Mouse (Mus musculus): ENCODE results near the gene Crygb. TPM values are rescaled to one million over a fixed set of nuclear protein-coding genes. Genes with fewer than 3 reads are reported as not detected.

The Crygb gene
- polyA plus RNA-seq, 1 experiment from 2014 or later, result 0.99 TPM

- H3K27ac ChIP-seq, result no peak overlapping the region
- H3K4me3 ChIP-seq (replicated peaks; ENCODE audit: low read length), result no peak overlapping the region
- no peaks in the 10 kb centered on the region for H3K36me3 ChIP-seq (replicated peaks; ENCODE audit: control insufficient read depth, insufficient read depth)
- peak; percentile 94 for DNase-seq (ENCODE audit: low spot score)
- WGBS, result 12% methylated on average over 8 of the region's 8 CpGs
- peak overlapping the region; percentile 36 for H3K4me2 ChIP-seq (replicated peaks)
- H3K9ac ChIP-seq, result no peak overlapping the region
- no peaks in the 10 kb centered on the region for H3K9me3 ChIP-seq (ENCODE audit: control insufficient read depth, low read length)
- H3K27me3 ChIP-seq (ENCODE audit: control insufficient read depth, insufficient read depth, low read length), result no peaks in the 10 kb centered on the region
- peak; percentile 79; the same call in 1 of the 2 replicates for ATAC-seq (ENCODE audit: low FRiP score)
- no peaks in the 10 kb centered on the region for H3K4me1 ChIP-seq (replicated peaks; ENCODE audit: control insufficient read depth, insufficient read depth, low read length)
These were observed 30.1 kb upstream of the Crygb start for GRCm38 (mm10) chr1:65112031-65112806.

GRCm38 (mm10) chr1:65109756-65110435 lies 27.8 kb upstream of the Crygb start:
- Histone ChIP-seq H3K9me3 (ENCODE audit: control insufficient read depth, low read length) (no peaks in the 10 kb centered on the region), H3K36me3 (replicated peaks; ENCODE audit: control insufficient read depth, insufficient read depth) (no peaks in the 10 kb centered on the region), H3K27me3 (ENCODE audit: control insufficient read depth, insufficient read depth, low read length) (no peaks in the 10 kb centered on the region), H3K27ac (no peak overlapping the region), H3K4me2 (replicated peaks) (no peak overlapping the region), H3K4me3 (replicated peaks; ENCODE audit: low read length) (no peak overlapping the region), H3K9ac (no peak overlapping the region), H3K4me1 (replicated peaks; ENCODE audit: control insufficient read depth, insufficient read depth, low read length) (no peaks in the 10 kb centered on the region)
- DNase-seq (ENCODE audit: low spot score) (no peak), ATAC-seq (ENCODE audit: low FRiP score) (no peak)
- 79% methylated on average over 25 of the region's 25 CpGs for WGBS

GRCm38 (mm10) chr1:65109196-65109595 lies 27.1 kb upstream of the Crygb start:
- no peak for DNase-seq (ENCODE audit: low spot score)
- Histone ChIP-seq H3K36me3 (replicated peaks; ENCODE audit: control insufficient read depth, insufficient read depth) (no peaks in the 10 kb centered on the region), H3K9me3 (ENCODE audit: control insufficient read depth, low read length) (no peaks in the 10 kb centered on the region)

GRCm38 (mm10) chr1:65107654-65108279 lies 25.7 kb upstream of the Crygb start:
- 86% methylated on average over 10 of the region's 10 CpGs for WGBS
- Histone ChIP-seq H3K27me3 (ENCODE audit: control insufficient read depth, insufficient read depth, low read length) (no peaks in the 10 kb centered on the region), H3K27ac (no peak overlapping the region), H3K9me3 (ENCODE audit: control insufficient read depth, low read length) (no peaks in the 10 kb centered on the region), H3K4me1 (replicated peaks; ENCODE audit: control insufficient read depth, insufficient read depth, low read length) (no peaks in the 10 kb centered on the region), H3K9ac (no peak overlapping the region), H3K4me2 (replicated peaks) (no peak overlapping the region), H3K4me3 (replicated peaks; ENCODE audit: low read length) (no peak overlapping the region), H3K36me3 (replicated peaks; ENCODE audit: control insufficient read depth, insufficient read depth) (no peaks in the 10 kb centered on the region)
- ATAC-seq (ENCODE audit: low FRiP score) (no peak), DNase-seq (ENCODE audit: low spot score) (no peak)

More at GRCm38 (mm10) chr1:65109196-65109595, 27.1 kb upstream of the Crygb start:
- Histone ChIP-seq H3K4me1 (replicated peaks; ENCODE audit: control insufficient read depth, insufficient read depth, low read length) (no peaks in the 10 kb centered on the region), H3K4me2 (replicated peaks) (no peak overlapping the region), H3K4me3 (replicated peaks; ENCODE audit: low read length) (no peak overlapping the region), H3K9ac (no peak overlapping the region), H3K27ac (no peak overlapping the region), H3K27me3 (ENCODE audit: control insufficient read depth, insufficient read depth, low read length) (no peaks in the 10 kb centered on the region)
- ATAC-seq (ENCODE audit: low FRiP score), result no peak
- WGBS, result 94% methylated on average over 8 of the region's 8 CpGs

- no peaks in the 10 kb centered on the region for H3K27me3 ChIP-seq (ENCODE audit: control insufficient read depth, insufficient read depth, low read length)
- no peak within 1 kb of the TSS for H3K9ac ChIP-seq
- H3K9me3 ChIP-seq (ENCODE audit: control insufficient read depth, low read length), result no peaks in the 10 kb centered on the region
- H3K4me1 ChIP-seq (replicated peaks; ENCODE audit: control insufficient read depth, insufficient read depth, low read length), result no peaks in the 10 kb centered on the region
- no peak within 1 kb of the TSS for H3K27ac ChIP-seq
- 81% methylated on average over 11 of the region's 11 CpGs for WGBS
- DNase-seq (ENCODE audit: low spot score) (no peak), ATAC-seq (ENCODE audit: low FRiP score) (no peak)
- no peak within 1 kb of the TSS for H3K4me3 ChIP-seq (replicated peaks; ENCODE audit: low read length)
- H3K4me2 ChIP-seq (replicated peaks), result no peak within 1 kb of the TSS
- H3K36me3 ChIP-seq (replicated peaks; ENCODE audit: control insufficient read depth, insufficient read depth), result no peaks in the 10 kb centered on the region
These were observed 21.2 kb upstream of the Crygb start, which contains the start of gene Cryga for GRCm38 (mm10) chr1:65103273-65103672. TSS of gene Cryga (minus strand) at chr1:65103373.

- H3K4me3 ChIP-seq (replicated peaks; ENCODE audit: low read length), result no peak overlapping the region
- ATAC-seq (ENCODE audit: low FRiP score), result no peak
- no peaks in the 10 kb centered on the region for H3K27me3 ChIP-seq (ENCODE audit: control insufficient read depth, insufficient read depth, low read length)
- no peaks in the 10 kb centered on the region for H3K4me1 ChIP-seq (replicated peaks; ENCODE audit: control insufficient read depth, insufficient read depth, low read length)
- no peak overlapping the region for H3K27ac ChIP-seq
- no peak for DNase-seq (ENCODE audit: low spot score)
- 91% methylated on average over 3 of the region's 3 CpGs for WGBS
- no peak overlapping the region for H3K4me2 ChIP-seq (replicated peaks)
- H3K36me3 ChIP-seq (replicated peaks; ENCODE audit: control insufficient read depth, insufficient read depth), result no peaks in the 10 kb centered on the region
- no peak overlapping the region for H3K9ac ChIP-seq
- no peaks in the 10 kb centered on the region for H3K9me3 ChIP-seq (ENCODE audit: control insufficient read depth, low read length)
These were observed 14.9 kb upstream of the Crygb start for GRCm38 (mm10) chr1:65096953-65097352.

- no peak for DNase-seq (ENCODE audit: low spot score)
- no peak for ATAC-seq (ENCODE audit: low FRiP score)
- 89% methylated on average over 3 of the region's 3 CpGs for WGBS
These were observed 9.5 kb upstream of the Crygb start for GRCm38 (mm10) chr1:65091566-65091965.

GRCm38 (mm10) chr1:65090370-65090769 lies 8.3 kb upstream of the Crygb start:
- no peaks in the 10 kb centered on the region for H3K27me3 ChIP-seq (ENCODE audit: control insufficient read depth, insufficient read depth, low read length)
- DNase-seq (ENCODE audit: low spot score), result no peak
- no peak overlapping the region for H3K9ac ChIP-seq
- H3K4me1 ChIP-seq (replicated peaks; ENCODE audit: control insufficient read depth, insufficient read depth, low read length), result no peaks in the 10 kb centered on the region
- no peak overlapping the region for H3K27ac ChIP-seq
- no peak for ATAC-seq (ENCODE audit: low FRiP score)
- no peak overlapping the region for H3K4me3 ChIP-seq (replicated peaks; ENCODE audit: low read length)
- H3K4me2 ChIP-seq (replicated peaks), result no peak overlapping the region
- 84% methylated on average over 2 of the region's 2 CpGs for WGBS
- H3K9me3 ChIP-seq (ENCODE audit: control insufficient read depth, low read length), result no peaks in the 10 kb centered on the region
- H3K36me3 ChIP-seq (replicated peaks; ENCODE audit: control insufficient read depth, insufficient read depth), result no peaks in the 10 kb centered on the region

More at GRCm38 (mm10) chr1:65091566-65091965, 9.5 kb upstream of the Crygb start:
- H3K27ac ChIP-seq, result no peak overlapping the region
- no peak overlapping the region for H3K9ac ChIP-seq
- no peaks in the 10 kb centered on the region for H3K36me3 ChIP-seq (replicated peaks; ENCODE audit: control insufficient read depth, insufficient read depth)
- H3K4me2 ChIP-seq (replicated peaks), result no peak overlapping the region
- H3K4me3 ChIP-seq (replicated peaks; ENCODE audit: low read length), result no peak overlapping the region
- no peaks in the 10 kb centered on the region for H3K9me3 ChIP-seq (ENCODE audit: control insufficient read depth, low read length)
- H3K27me3 ChIP-seq (ENCODE audit: control insufficient read depth, insufficient read depth, low read length), result no peaks in the 10 kb centered on the region
- no peaks in the 10 kb centered on the region for H3K4me1 ChIP-seq (replicated peaks; ENCODE audit: control insufficient read depth, insufficient read depth, low read length)

Data from hindbrain, embryonic 14.5 days (tissue).